Mouse (Mus musculus): ENCODE measurements at regions not wholly inside any gene's neighbourhood (a gene's known extent, or its start where the extent isn't known, plus 50 kb on each side); places are given as distances from the start of the nearest gene placed in this dataset.

GRCm38 (mm10) chr5:59831836-59832235 is 1976.8 kb upstream of the G6pd2 start:
- no peak overlapping the region for H3K27ac ChIP-seq (replicated peaks)
- no peak overlapping the region for H3K4me3 ChIP-seq (ENCODE audit: low read depth, low read length)
- DNase-seq (ENCODE audit: low spot score) (no peak), ATAC-seq (ENCODE audit: low FRiP score, low TSS enrichment) (no peak)
- H3K27me3 ChIP-seq (ENCODE audit: control insufficient read depth, insufficient read depth, low read length): no peaks in the 10 kb centered on the region
- H3K9me3 ChIP-seq (ENCODE audit: control insufficient read depth, low read length): no peaks in the 10 kb centered on the region
- no peak overlapping the region for H3K9ac ChIP-seq (ENCODE audit: low read length)
- no peaks in the 10 kb centered on the region for H3K36me3 ChIP-seq (ENCODE audit: control insufficient read depth, insufficient read depth, low read length)
- no peaks in the 10 kb centered on the region for H3K4me1 ChIP-seq (replicated peaks; ENCODE audit: control insufficient read depth, insufficient read depth)
- no peak overlapping the region for H3K4me2 ChIP-seq (replicated peaks; ENCODE audit: low read depth)
- 82% methylated on average over 3 of the region's 3 CpGs for WGBS
- TF ChIP-seq EP300 (optimal IDR thresholded peaks at IDR 0.05) (no peak), CTCF (IDR thresholded peaks at IDR 0.05; ENCODE audit: low read depth) (no peak)

GRCm38 (mm10) chr5:59845745-59846144 is 1962.9 kb upstream of the G6pd2 start:
- ATAC-seq (ENCODE audit: low FRiP score, low TSS enrichment) (no peak), DNase-seq (ENCODE audit: low spot score) (no peak)
- no peak overlapping the region for H3K4me3 ChIP-seq (ENCODE audit: low read depth, low read length)
- no peak overlapping the region for H3K9ac ChIP-seq (ENCODE audit: low read length)
- H3K9me3 ChIP-seq (ENCODE audit: control insufficient read depth, low read length): no peaks in the 10 kb centered on the region
- H3K36me3 ChIP-seq (ENCODE audit: control insufficient read depth, insufficient read depth, low read length): no peaks in the 10 kb centered on the region
- H3K27ac ChIP-seq (replicated peaks): no peak overlapping the region
- no peak overlapping the region for H3K4me2 ChIP-seq (replicated peaks; ENCODE audit: low read depth)
- TF ChIP-seq CTCF (IDR thresholded peaks at IDR 0.05; ENCODE audit: low read depth): no peak
- TF ChIP-seq EP300 (optimal IDR thresholded peaks at IDR 0.05): no peak
- no peaks in the 10 kb centered on the region for H3K4me1 ChIP-seq (replicated peaks; ENCODE audit: control insufficient read depth, insufficient read depth)
- WGBS: 64% methylated on average over 1 of the region's 1 CpGs
- no peaks in the 10 kb centered on the region for H3K27me3 ChIP-seq (ENCODE audit: control insufficient read depth, insufficient read depth, low read length)

- H3K36me3 ChIP-seq (ENCODE audit: control insufficient read depth, insufficient read depth, low read length): no peaks in the 10 kb centered on the region
- 77% methylated on average over 1 of the region's 1 CpGs for WGBS
- no peaks in the 10 kb centered on the region for H3K4me1 ChIP-seq (replicated peaks; ENCODE audit: control insufficient read depth, insufficient read depth)
- H3K9ac ChIP-seq (ENCODE audit: low read length): no peak overlapping the region
- no peak overlapping the region for H3K27ac ChIP-seq (replicated peaks)
- DNase-seq (ENCODE audit: low spot score) (no peak), ATAC-seq (ENCODE audit: low FRiP score, low TSS enrichment) (no peak)
- no peaks in the 10 kb centered on the region for H3K27me3 ChIP-seq (ENCODE audit: control insufficient read depth, insufficient read depth, low read length)
- no peaks in the 10 kb centered on the region for H3K9me3 ChIP-seq (ENCODE audit: control insufficient read depth, low read length)
- H3K4me2 ChIP-seq (replicated peaks; ENCODE audit: low read depth): no peak overlapping the region
- TF ChIP-seq CTCF (IDR thresholded peaks at IDR 0.05; ENCODE audit: low read depth) (no peak), EP300 (optimal IDR thresholded peaks at IDR 0.05) (no peak)
- H3K4me3 ChIP-seq (ENCODE audit: low read depth, low read length): no peak overlapping the region
Measured at GRCm38 (mm10) chr5:59847643-59848042, 1961.0 kb upstream of the G6pd2 start.

- 75% methylated on average over 6 of the region's 6 CpGs for WGBS
- no peak for ATAC-seq (ENCODE audit: low FRiP score, low TSS enrichment)
- TF ChIP-seq CTCF (IDR thresholded peaks at IDR 0.05; ENCODE audit: low read depth): no peak
- no peak for TF ChIP-seq EP300 (optimal IDR thresholded peaks at IDR 0.05)
Measured at GRCm38 (mm10) chr5:59893952-59894724, 1914.5 kb upstream of the G6pd2 start.

GRCm38 (mm10) chr5:59921910-59922309 is 1886.7 kb upstream of the G6pd2 start:
- no peak for TF ChIP-seq EP300 (optimal IDR thresholded peaks at IDR 0.05)
- TF ChIP-seq CTCF (IDR thresholded peaks at IDR 0.05; ENCODE audit: low read depth): no peak

More at GRCm38 (mm10) chr5:59893952-59894724, 1914.5 kb upstream of the G6pd2 start:
- H3K4me1 ChIP-seq (replicated peaks; ENCODE audit: control insufficient read depth, insufficient read depth): no peaks in the 10 kb centered on the region
- DNase-seq (ENCODE audit: low spot score): no peak
- H3K36me3 ChIP-seq (ENCODE audit: control insufficient read depth, insufficient read depth, low read length): no peaks in the 10 kb centered on the region
- no peak overlapping the region for H3K27ac ChIP-seq (replicated peaks)
- no peaks in the 10 kb centered on the region for H3K27me3 ChIP-seq (ENCODE audit: control insufficient read depth, insufficient read depth, low read length)
- H3K9me3 ChIP-seq (ENCODE audit: control insufficient read depth, low read length): no peaks in the 10 kb centered on the region
- no peak overlapping the region for H3K4me3 ChIP-seq (ENCODE audit: low read depth, low read length)
- H3K4me2 ChIP-seq (replicated peaks; ENCODE audit: low read depth): no peak overlapping the region
- H3K9ac ChIP-seq (ENCODE audit: low read length): no peak overlapping the region

GRCm38 (mm10) chr5:59940861-59941260 is 1867.8 kb upstream of the G6pd2 start:
- TF ChIP-seq CTCF (IDR thresholded peaks at IDR 0.05; ENCODE audit: low read depth) (no peak), EP300 (optimal IDR thresholded peaks at IDR 0.05) (no peak)
- WGBS: 85% methylated on average over 1 of the region's 1 CpGs
- H3K27me3 ChIP-seq (ENCODE audit: control insufficient read depth, insufficient read depth, low read length): no peaks in the 10 kb centered on the region
- H3K9me3 ChIP-seq (ENCODE audit: control insufficient read depth, low read length): no peaks in the 10 kb centered on the region
- no peak overlapping the region for H3K4me3 ChIP-seq (ENCODE audit: low read depth, low read length)
- DNase-seq (ENCODE audit: low spot score) (no peak), ATAC-seq (ENCODE audit: low FRiP score, low TSS enrichment) (no peak)
- H3K4me1 ChIP-seq (replicated peaks; ENCODE audit: control insufficient read depth, insufficient read depth): no peaks in the 10 kb centered on the region
- H3K4me2 ChIP-seq (replicated peaks; ENCODE audit: low read depth): no peak overlapping the region
- H3K27ac ChIP-seq (replicated peaks): no peak overlapping the region
- no peak overlapping the region for H3K9ac ChIP-seq (ENCODE audit: low read length)
- no peaks in the 10 kb centered on the region for H3K36me3 ChIP-seq (ENCODE audit: control insufficient read depth, insufficient read depth, low read length)

More at GRCm38 (mm10) chr5:59921910-59922309, 1886.7 kb upstream of the G6pd2 start:
- Histone ChIP-seq H3K9me3 (ENCODE audit: control insufficient read depth, low read length) (no peaks in the 10 kb centered on the region), H3K27ac (replicated peaks) (no peak overlapping the region), H3K9ac (ENCODE audit: low read length) (no peak overlapping the region), H3K36me3 (ENCODE audit: control insufficient read depth, insufficient read depth, low read length) (no peaks in the 10 kb centered on the region), H3K27me3 (ENCODE audit: control insufficient read depth, insufficient read depth, low read length) (no peaks in the 10 kb centered on the region), H3K4me3 (ENCODE audit: low read depth, low read length) (no peak overlapping the region), H3K4me2 (replicated peaks; ENCODE audit: low read depth) (no peak overlapping the region), H3K4me1 (replicated peaks; ENCODE audit: control insufficient read depth, insufficient read depth) (no peaks in the 10 kb centered on the region)
- DNase-seq (ENCODE audit: low spot score) (no peak), ATAC-seq (ENCODE audit: low FRiP score, low TSS enrichment) (no peak)
- 67% methylated on average over 4 of the region's 4 CpGs for WGBS

Data from stomach, postnatal 0 days (tissue).